Mouse (Mus musculus) gastrocnemius, postnatal 25 days (tissue): Measurements from ENCODE around the gene Ms4a6d. TPM values are rescaled to one million over a fixed set of nuclear protein-coding genes. Genes with fewer than 3 reads are reported as not detected.
"Not testable (repeated sequence)": the region's sequence is repeated elsewhere in the genome, so short reads cannot be mapped to it uniquely, and the experiment has no call there.

Source experiments
- DNase-seq: peaks from one replicate; pipeline ENCODE4 v3.0.0; 2022
- long read RNA-seq, 2 experiments: library from polyadenylated mRNA; stranded (forward); transcript quantifications; one replicate each; pipeline ENCODE4 v2.0.0; 2021
- total RNA-seq, 2 experiments: library from RNA; stranded (reverse); gene quantifications; 1 replicate in 1 of 2; 2 replicates in 1 of 2; pipeline ENCODE4 v1.2.3; 2021

Ms4a6d gene
- total RNA-seq, result 1 to 10 TPM; 2.0 to 2.5 TPM
- long read RNA-seq, experiment 1, result 0 reads
- long read RNA-seq, experiment 2, partial matches to known transcripts, result 0 of 1 reads
- long read RNA-seq, experiment 2, other reads (novel, unspliced or antisense), result 0 of 1 reads

DNA sequence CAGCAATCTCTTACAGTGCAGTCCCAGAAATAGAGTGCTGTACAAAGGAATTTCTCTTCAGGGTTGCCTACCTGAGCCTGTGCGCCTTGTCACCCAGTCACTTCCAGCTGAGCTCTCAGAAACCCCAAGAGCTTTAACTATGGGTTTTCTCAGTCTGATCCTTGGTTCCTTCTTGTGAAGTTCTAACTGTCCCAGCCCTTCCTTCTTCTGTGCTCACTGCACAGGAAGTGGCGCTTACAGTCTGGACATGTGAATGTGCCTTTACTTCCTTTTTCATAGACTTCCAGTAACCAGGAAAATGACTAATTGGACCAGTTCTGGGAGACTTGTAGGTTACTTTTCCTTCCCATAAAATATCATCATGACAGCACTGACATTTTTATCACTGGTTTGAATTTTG, at the start of gene Ms4a6d:
Gene Ms4a6d (minus strand): TSS at position 247 of the 400 bp plus-strand sequence.
- no peak for DNase-seq

DNA sequence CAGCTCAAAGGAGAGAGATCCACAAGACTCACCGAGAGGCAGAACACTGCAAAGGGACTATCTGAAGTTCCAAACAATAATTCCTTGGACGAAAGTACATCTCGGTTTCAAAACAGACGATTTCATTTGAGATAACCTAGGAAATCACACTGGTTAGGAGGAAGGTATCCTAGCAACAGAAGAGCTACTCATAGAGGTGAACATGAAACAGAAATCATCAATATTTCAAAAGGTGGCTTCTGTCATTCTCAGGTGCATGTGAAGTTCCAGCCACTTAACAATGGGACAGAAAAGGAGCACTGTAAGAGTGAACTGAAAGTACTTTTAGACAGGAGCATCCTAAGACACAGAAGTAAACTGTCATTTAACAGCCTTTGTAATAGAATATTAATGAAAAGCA, 44.9 kb upstream of the Ms4a6d start:
- no peak for DNase-seq

DNA sequence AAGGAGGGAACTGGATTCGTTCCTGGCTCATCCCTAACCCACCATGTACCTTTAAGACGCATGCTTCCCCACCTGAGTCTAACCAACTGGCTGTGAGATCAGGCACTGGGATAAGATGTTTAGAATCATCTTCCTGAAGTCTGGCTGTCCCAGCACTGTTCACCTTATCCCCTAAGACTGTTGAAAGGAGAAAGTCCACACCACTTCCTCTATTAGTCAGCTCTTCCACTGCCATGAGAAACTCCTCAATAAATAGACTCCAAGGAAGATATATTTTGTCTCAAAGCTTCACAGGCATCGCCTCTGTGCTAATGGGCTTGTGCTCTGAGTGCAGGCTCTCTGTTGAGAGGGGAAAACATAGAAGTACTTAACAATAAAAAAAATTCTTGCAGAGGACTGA, 41.5 kb upstream of the Ms4a6d start:
- DNase-seq, result no peak

DNA sequence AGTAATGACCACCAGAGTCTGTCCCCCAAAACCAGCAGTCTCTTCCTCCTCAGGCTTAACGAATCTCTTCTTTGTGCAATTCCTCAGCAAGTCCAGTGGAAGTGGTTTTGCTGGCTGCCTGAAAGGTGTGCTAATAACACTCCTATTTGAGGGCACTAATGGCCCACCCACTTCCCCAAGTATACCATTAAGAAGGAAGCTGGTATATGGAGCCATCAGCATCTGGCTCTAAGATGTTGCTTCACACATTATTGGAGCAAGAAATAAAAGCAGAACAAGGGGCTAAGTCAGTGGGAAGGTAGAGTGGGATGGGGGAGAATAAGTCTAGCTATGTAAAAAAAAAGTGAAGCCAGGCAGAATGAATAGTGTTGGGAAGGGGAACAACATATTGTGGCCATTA, 36.1 kb upstream of the Ms4a6d start, which contains the start of gene Ms4a3:
Gene Ms4a3 (minus strand): TSS at position 120 of the 400 bp plus-strand sequence.
- DNase-seq, result no peak

DNA sequence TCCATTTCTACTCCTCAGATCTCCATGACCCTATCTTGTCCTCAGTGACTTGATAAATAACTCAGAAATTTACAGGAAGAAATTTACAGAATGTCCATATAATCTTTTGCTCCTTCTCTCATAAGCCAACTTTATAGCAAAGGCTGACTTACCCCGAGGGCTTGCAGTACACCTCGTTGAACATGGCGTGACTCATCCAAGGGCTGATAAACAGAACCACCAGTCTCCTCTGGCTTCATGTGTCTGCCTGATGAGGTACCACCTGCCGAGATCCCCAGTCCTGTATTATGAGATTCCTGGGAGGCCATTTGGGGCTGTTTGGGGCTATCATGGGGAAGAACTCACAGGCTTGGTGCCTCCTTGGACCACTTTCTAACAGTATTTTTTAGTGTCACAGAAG, 34.4 kb upstream of the Ms4a6d start:
- DNase-seq, result no peak

DNA sequence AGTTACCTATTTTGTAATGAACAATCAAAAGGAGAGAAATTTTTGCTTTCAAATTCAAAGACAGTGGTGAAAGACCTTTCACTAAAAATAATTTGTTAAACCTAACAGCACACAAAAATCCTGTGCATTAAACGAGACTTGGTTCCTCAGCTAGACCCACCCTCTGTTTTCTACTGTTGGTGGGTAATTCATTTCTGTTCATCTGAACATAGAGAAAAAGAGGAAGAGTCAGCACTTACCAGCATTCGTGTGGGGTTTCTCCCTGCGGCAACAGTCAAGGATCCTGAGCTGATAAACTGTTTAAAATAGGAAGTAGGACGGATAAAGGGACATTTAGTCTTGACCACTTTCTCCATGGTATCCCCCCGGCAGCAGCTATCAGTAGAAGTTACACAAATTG, 30.9 kb upstream of the Ms4a6d start:
- DNase-seq, result no peak

DNA sequence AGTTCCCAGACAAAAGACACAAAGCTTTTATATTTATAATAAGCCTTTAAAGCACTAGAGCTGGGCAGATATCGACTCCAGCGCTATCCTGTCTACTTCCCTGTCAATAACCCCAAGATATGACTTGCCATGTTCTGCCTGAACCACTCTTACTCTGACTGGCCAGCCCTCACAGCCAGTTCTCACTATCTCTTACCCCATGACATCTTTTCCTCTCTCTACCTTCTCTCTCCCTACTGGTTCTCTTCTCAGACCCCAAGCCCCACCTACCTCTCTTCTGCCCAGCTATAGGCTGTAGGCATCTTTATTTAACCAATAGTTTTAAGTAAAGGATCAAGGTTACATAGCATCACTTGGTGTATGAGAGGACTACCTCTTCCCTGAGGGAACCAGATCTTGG, 29.7 kb upstream of the Ms4a6d start:
- DNase-seq, result no peak

DNA sequence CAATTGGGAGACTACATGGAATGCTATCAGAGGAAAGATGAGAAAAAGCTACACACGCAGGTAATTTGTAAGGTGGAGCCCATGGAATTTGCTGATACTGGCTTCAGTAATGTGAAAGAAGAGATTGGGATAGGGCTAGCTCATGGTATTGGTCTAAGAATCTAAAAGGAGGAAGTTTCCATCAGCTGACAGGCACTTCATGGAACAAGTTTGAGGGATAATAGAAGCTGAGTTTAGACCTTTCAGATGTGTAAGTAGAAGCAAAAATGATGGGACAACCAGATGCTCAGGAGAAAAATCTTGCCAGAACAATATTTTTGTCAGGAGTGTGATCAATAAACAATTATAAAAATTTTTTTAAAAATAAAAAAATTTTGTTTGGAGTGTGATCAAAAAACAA, 29.1 kb upstream of the Ms4a6d start:
- no peak for DNase-seq

DNA sequence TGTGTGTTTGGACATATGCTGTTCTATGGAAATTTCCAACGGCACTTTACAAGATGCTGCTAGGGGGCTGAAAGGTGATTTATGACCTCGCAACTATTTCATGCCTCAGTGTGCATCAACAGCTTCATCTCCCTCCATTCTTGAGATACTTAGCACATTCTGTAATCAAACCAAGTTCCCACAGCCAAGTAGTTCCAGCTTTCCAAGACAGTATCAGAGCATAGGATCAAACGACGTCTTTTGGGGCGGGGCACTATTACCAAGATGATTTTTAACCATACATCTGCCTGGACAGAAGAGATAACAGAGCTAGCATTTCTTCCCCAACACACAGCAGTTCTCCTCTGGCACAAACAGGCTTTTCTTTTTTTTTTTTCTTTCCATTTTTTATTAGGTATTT, 20.6 kb upstream of the Ms4a6d start:
- no peak for DNase-seq

DNA sequence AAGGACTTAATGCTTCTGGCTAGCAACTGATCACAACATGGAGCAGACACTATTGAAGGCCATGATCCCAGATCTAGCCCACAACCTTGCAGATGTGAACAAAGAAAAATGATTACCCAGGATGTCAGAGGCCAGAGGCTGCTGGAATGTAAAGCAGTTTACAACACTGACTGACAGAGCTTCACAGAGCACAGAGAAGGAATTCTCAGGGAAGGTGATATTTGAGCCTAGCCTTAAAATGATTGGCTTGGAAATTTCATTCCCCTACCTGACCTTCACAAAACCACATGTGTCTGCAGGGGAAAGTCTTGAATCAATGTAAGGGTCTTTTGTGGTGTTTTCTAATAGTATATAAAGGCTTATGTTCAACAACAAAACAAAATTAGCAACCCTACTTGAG, 20.2 kb upstream of the Ms4a6d start:
- DNase-seq, result no peak

DNA sequence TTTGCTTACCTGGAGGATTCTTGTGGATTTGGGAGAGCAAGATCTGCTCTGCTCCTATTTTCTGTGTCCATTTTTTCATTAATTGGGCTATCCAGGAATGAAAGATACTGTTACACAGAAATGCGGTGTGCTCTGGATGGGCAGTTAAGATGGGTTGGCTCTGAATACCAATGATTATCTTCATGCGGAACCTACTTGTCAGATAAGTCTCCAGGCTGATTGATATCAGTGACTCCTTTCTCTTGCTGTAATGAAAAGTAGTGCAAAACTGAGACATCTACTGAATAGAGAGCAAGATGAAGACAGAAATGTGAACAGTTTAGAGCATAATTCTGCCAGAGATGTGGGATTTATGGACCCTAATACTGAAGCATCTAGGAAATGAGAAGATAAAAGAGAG, 18.9 kb upstream of the Ms4a6d start, which contains the start of gene Ms4a2:
Gene Ms4a2 (minus strand): TSS at position 169 of the 400 bp plus-strand sequence.
- DNase-seq, result no peak

DNA sequence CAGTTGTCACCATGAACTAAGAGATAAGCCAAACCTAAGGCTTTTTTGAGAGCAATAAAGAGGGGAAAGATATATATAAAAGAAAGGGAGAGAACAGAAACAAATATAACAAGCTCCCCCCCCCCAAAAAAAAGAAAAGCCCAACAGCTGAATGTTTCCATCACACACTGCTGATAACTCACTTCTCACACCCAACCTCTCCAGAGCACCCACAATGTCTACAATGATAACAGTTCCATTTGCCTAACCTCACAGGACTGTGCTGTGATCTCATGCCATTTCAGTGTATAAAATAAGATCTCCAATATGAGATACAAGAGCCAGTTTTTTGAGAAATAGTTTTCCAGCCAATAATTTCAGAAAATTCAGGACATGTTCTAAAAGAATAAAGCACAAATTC, 13.3 kb upstream of the Ms4a6d start:
- no peak for DNase-seq

DNA sequence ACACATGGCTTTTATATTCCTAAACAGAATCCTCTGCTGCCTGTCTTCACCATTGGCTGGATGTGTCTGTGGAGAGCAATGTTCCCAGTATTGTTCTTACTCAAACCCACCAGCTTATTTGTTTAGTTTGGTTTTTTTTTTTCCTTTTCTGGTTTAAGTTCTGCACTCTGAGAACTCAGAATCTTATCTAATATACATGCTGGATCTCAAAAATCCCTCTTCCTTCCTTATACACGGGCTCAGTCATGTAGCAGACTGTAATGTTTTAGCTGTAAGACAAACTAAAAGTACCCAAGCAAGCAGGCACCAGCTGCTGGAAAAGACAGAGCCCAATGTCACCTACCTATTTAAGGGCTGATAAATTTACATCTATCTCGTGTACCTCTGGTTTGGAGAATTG, 10.2 kb upstream of the Ms4a6d start:
- no peak for DNase-seq

DNA sequence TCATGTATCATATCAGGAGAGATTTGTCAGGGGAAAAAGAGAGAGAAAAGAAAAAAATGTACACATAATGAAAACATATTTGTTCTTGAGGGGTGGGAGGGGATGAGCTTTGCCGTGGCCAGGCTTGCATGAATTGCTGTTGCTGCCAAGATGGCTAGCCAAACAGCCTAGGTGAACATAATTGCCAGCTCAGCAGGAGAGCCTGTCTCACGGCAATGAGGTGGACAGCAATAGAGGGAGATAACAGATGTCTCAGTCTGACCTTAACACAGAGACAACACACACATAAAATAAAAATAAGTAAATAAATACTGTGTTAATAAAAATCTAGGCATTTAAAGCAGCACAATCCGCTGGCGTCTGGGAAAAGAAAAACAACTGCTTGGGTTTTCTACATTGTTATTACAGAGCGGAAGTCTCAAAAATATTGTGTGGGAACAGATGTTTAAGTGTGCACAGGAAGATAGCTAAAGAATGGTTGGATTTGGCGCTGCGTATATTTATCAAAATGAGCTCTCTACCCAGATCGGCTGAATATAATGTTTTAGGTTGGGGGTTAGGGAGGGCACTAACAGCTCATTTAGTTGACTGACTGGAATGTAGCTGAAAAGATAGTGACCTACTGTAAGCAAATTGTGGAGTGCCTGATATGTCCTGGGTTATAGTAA, 9.3 kb upstream of the Ms4a6d start:
- no peak for DNase-seq

DNA sequence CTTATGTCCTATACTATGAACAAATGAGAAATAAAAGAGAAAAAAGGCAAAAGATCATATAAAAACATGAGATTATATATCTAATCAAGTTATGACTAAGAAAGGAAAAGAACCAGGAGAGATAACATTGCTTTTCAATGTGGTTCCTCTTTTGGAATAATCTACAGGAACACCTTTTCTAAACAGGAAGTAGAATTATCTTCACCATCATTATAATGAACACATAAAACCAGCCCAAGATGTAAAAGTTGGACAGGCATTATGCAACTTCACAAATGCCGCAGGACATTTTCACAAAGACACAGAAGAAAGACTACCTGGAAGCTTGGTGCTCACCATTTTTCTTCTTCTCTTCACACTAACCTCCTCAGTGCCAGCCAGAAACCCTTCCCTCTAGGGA, 8.4 kb upstream of the Ms4a6d start:
- DNase-seq, result no peak

DNA sequence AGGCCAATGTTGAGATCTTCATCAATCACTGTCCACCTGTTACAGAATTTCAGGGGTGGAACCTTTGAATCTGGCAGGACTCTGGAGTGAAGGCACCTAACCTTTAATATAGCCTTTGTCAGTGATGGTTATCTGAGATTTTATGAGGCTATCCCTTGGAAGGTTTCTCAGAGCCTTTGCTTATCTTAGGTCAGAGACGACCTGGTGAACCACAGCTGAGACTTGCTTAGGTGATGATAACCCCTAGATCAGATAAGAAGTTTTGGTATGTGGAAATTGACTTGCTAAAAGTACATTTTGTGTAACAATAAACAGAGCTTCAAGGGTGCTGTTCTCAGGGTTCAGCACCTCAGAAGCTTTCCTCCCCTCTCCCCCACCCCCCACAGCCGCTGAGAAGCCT, 7.6 kb upstream of the Ms4a6d start:
- no peak for DNase-seq

DNA sequence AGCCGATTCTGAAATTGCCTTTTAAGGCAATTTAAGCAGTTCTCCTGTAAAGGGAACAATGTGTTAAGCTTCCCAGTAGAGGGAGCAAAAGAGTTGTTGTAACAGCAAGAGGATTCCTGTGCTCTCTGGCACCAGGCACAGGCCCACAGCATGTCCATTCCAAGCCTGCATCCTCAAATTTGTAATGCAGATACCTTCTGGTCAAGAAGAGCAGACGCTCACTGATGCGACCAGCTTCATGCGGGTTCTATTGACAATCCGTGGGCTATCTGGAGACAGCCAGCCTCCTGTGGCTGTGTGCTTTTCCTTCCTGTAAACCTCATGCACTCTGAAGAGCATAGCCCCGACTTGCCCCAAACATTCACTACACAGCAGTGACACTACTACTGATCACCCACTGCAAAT, 6.9 kb upstream of the Ms4a6d start:
- no peak for DNase-seq

DNA sequence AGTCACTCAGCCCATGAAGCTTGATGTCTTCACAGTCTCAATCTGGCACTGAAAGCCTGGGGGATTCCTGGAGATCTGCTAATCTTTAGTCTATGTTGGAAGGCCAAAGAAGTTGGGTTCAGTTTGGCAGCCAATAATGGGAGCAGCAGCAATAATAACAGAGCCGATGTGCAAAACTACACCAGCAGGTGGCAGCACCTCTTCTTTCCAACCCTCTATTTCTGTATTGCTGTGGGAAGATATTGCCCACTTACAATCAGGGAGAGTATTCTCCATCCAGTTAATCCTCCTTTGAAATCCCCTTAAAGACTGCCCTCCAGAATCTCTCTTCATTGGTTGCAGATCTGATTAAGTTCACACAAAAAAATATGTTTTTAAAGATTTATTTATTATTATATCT, 3.5 kb upstream of the Ms4a6d start:
- DNase-seq, result no peak

DNA sequence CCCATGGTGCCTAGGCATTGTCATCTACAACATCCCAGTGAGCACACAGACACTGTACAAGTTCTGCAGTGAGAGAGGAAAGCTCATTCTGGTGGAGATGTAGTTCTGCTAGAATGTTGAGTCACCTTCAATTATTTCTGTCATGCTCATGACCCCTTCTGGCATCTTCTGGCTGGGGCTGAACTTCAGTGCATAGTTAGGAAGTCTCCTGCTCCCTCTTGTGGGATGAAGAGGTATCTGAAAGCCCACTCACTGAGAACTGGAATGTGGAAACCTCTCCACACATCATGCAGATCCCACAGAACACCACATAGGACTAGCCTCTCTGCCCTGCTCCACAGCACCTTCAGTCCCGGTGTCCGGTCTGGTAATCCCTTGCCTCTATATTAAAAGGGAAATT, 2.6 kb downstream of the Ms4a6d start:
- DNase-seq, result no peak

DNA sequence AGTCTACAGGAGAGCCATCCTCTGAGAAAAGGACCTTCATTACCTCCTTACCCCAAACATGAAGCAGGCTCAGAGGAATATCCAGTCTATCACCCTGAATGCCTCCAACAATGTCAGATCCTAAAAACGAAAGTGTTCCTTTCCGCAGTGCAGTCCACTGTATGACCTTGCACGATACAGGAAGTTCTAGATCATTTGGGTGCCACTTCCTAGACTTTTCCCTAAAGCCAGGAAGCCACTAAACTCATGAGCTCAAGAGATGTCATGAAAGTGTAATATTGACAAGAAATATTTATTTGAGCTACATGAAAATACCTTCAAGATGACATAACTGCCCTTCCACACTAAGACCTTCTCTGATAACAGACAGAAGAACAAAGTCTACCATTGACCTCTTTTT, 3.3 kb downstream of the Ms4a6d start:
- DNase-seq, result no peak

DNA sequence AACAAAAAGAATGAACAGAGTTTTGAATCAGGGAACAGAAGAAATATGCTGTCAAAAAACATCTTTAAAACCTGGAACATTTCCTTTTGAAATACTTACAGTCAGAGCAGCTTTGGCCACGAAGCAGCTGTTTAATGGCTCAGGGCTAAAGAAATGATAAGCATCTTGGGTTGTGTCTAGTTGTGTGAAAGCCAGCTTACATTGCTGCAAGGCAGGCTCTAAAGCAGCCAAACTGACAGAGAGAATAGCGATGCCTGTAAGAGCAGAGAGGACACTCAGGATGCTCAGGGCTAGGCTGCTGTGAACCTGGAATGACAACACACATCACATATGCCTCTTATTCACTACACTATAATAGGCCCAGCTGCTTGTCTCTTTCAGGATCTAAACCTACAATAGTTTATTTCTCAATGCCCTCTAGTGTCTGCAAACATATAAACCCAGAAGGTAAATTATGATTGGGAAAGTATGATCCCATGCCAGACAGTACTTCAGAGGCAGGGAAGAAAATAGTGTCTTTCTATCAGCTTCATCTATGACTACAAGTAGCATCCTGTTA, 14.7 kb downstream of the Ms4a6d start:
- no peak for DNase-seq

DNA sequence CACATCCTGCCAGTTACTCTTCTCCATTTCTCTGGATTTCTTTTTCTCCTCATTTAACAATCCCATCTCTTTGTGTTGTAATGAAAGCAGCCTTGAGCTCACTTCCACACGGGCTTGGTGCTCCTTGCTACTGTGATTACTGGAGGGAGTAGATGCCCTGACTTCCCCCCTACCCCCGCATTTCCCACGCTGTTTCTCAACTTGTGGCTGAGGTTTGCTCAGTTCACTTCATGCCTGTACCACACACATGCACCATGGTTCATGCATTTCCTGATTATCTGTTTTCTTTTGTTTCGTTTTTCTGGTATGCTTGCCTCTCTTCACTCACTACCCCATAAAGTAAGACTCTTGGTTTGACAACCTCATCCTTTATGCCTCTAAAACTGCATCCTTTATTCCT, 15.4 kb downstream of the Ms4a6d start:
- no peak for DNase-seq

DNA sequence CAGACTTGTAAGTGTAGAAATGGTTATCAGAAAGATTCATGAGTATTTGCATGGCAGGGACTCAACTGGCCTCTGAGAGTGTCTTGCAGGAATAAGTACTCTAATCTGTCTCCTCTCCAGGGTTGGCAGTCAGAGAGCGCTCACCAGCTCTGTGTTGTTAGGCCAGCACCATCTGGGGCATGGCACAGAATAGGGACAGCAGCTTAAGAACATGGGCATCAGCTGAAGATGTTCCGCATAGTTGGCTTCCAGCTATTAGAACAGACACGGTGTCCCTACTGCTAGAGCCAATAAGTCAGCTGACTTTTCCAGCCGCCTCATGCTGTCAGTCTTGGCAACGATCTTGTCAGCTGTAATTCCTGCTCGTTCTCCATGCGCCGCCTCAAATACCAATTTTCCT, 29.7 kb downstream of the Ms4a6d start:
- no peak for DNase-seq

DNA sequence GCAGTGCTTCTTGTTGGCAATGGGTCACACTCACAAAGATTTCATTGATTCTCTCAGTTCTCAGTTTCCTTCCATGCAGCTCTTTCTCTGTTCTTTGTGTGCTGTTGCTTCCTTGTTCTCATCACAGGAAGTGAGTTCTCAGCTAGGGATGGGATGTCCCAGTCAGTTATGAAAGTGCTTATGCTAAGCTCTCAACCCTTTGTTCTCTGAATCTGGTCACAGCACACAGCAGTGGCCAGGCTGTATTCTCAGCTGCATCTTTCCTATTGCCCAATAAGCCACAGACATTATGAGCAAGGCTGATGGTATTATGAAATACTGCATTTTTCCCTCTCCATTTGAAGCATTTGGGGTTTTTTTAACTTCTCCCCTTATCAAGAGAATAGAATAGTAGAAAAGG, 45.1 kb downstream of the Ms4a6d start:
- not testable (repeated sequence) for DNase-seq
